Mouse (Mus musculus): ENCODE results near the gene Cyb561d2. TPM values are rescaled to one million over a fixed set of nuclear protein-coding genes. Genes with fewer than 3 reads are reported as not detected.
A peak's percentile ranks its signal among the peaks of the same experiment; 100 is the strongest.

Cyb561d2 gene
- total and polyA plus RNA-seq, 3 experiments = 11.7 to 23.1 TPM; not detected in 1

DNA sequence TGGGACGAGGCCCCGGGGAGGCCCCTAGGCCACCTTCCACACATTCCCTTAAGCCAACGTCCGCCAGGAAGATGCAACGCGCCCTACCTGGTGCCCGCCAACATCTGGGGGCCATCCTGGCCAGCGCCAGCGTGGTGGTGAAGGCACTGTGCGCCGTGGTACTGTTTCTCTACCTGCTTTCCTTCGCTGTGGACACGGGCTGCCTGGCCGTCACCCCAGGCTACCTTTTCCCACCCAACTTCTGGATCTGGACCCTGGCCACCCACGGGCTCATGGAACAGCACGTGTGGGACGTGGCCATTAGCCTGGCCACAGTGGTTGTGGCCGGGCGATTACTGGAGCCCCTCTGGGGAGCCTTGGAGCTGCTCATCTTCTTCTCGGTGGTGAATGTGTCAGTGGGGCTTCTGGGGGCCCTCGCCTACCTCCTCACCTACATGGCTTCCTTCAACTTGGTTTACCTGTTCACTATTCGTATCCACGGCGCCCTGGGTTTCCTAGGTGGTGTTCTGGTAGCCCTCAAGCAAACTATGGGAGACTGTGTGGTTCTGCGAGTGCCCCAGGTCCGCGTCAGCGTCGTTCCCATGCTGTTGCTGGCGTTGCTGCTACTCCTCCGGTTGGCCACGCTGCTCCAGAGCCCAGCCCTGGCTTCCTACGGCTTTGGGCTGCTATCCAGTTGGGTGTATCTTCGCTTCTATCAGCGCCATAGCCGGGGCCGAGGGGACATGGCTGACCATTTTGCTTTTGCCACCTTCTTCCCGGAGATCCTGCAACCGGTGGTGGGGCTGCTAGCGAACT is 7.4 kb downstream of the Cyb561d2 start:
- ATAC-seq (ENCODE audit: extremely low read depth, insufficient number of reproducible peaks, low FRiP score, poor library complexity, severe bottlenecking) (no peak), DNase-seq (ENCODE audit: low spot score) (peak; percentile 34)
- H3K36me3 ChIP-seq (replicated peaks) = peaks cover 44% of the 10 kb centered on the region
- no peak for TF ChIP-seq CTCF (IDR thresholded peaks at IDR 0.05; ENCODE audit: low read depth, low read length)
- no peak for TF ChIP-seq TAL1 (conservative IDR thresholded peaks at IDR 0.05; ENCODE audit: low read depth, low read length)
- TF ChIP-seq GATA1 (IDR thresholded peaks at IDR 0.05; ENCODE audit: borderline replicate concordance, low read length) = no peak
- TF ChIP-seq POLR2AphosphoS5 (IDR thresholded peaks at IDR 0.05; ENCODE audit: insufficient replicate concordance, low read depth, low read length) = no peak
- TF ChIP-seq GATA2 (IDR thresholded peaks at IDR 0.05; ENCODE audit: borderline replicate concordance, low read depth, low read length) = no peak
- H3K4me3 ChIP-seq (ENCODE audit: low read depth, low read length) = peak overlapping the region; percentile 76
- no peaks in the 10 kb centered on the region for H3K9me3 ChIP-seq (replicated peaks)
- peaks cover 11% of the 10 kb centered on the region for H3K27me3 ChIP-seq (ENCODE audit: insufficient read depth, low read length)
- H3K4me1 ChIP-seq (ENCODE audit: insufficient read depth, low read depth, low read length) = peaks cover 54% of the 10 kb centered on the region

DNA sequence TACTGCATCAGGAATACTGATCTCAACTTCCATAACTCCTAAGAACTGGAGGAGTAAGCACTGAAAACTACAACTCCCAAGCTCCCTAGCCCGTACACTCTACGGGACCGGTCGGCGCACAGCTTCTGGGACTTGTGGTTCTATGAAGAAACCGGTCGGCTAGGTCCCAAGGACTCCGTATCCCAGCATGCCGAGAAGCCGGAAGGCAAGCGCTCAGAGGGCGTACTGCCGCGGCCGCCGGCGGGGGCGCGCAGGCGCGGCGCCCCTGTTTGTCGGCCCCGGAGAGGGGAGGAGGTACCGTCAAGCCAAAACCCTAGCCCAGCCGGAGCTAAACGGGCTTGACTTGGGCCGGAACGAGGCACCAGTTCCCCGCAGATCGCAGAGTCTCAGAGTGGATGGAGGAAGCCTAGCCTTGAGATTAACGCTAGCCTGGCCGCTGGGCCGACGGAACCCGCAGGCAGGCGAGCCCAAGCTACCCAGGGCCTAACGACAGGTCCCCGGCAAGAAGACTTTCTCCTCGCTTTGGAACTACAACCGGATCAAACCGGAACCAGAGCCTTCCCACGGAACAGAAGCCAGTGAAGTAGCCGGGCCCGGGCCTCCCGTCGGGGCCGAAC is 8.1 kb downstream of the Cyb561d2 start, which contains the start of gene Tmem115:
Tmem115 (plus strand) TSS at position 155 of the 617 bp plus-strand sequence.
- DNase-seq (ENCODE audit: low spot score) (peak; percentile 96), ATAC-seq (ENCODE audit: extremely low read depth, insufficient number of reproducible peaks, low FRiP score, poor library complexity, severe bottlenecking) (peak; percentile 91)
- peaks cover 37% of the 10 kb centered on the region for H3K36me3 ChIP-seq (replicated peaks)
- H3K4me3 ChIP-seq (ENCODE audit: low read depth, low read length) = peak within 1 kb of the TSS; percentile 76
- peaks cover 51% of the 10 kb centered on the region for H3K4me1 ChIP-seq (ENCODE audit: insufficient read depth, low read depth, low read length)
- H3K9me3 ChIP-seq (replicated peaks) = no peaks in the 10 kb centered on the region
- peaks cover 16% of the 10 kb centered on the region for H3K27me3 ChIP-seq (ENCODE audit: insufficient read depth, low read length)
- TF ChIP-seq POLR2AphosphoS5 (IDR thresholded peaks at IDR 0.05; ENCODE audit: insufficient replicate concordance, low read depth, low read length) = no peak
- no peak for TF ChIP-seq TAL1 (conservative IDR thresholded peaks at IDR 0.05; ENCODE audit: low read depth, low read length)
- TF ChIP-seq GATA2 (IDR thresholded peaks at IDR 0.05; ENCODE audit: borderline replicate concordance, low read depth, low read length) = no peak
- TF ChIP-seq CTCF (IDR thresholded peaks at IDR 0.05; ENCODE audit: low read depth, low read length) = no peak
- TF ChIP-seq GATA1 (IDR thresholded peaks at IDR 0.05; ENCODE audit: borderline replicate concordance, low read length) = no peak

DNA sequence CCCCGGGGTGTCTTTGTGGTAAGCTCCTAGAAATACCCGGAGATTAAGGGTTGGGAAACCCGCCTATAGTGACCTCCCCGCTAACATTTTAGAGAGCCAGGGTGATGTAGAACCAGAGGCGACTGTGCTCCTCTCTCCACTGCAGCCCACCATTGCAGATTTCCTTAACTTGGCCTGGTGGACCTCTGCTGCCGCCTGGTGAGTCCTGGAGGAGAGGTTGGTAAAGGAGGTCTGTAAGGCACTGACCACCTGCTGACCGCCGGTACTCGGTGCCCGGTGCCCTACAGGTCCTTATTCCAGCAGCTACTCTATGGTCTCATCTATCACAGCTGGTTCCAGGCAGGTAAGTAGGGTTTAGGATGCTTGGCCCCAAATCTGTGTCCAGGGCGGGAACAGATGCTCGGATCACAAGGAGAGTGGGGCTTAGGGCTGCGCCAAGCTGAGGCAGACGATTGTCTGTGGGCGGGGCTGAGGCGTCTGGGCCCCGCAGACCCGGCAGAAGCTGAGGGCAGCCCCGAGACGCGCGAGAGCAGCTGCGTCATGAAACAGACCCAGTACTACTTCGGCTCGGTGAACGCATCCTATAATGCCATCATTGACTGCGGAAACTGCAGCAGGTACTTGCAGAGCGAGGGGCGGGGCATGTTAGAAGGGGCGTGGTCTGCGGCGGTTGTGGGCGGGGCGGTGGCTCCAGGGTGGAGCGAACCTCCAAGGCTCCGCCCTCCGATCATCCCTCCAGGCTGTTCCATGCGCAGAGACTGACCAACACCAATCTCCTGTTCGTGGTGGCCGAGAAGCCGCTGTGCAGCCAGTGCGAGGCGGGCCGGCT is 15.6 kb downstream of the Cyb561d2 start:
- no peak for DNase-seq (ENCODE audit: low spot score)
- no peak overlapping the region for H3K4me3 ChIP-seq (ENCODE audit: low read depth, low read length)
- no peak for TF ChIP-seq GATA1 (IDR thresholded peaks at IDR 0.05; ENCODE audit: borderline replicate concordance, low read length)
- no peak for TF ChIP-seq GATA2 (IDR thresholded peaks at IDR 0.05; ENCODE audit: borderline replicate concordance, low read depth, low read length)
- TF ChIP-seq POLR2AphosphoS5 (IDR thresholded peaks at IDR 0.05; ENCODE audit: insufficient replicate concordance, low read depth, low read length) = no peak
- TF ChIP-seq CTCF (IDR thresholded peaks at IDR 0.05; ENCODE audit: low read depth, low read length) = no peak
- no peak for TF ChIP-seq TAL1 (conservative IDR thresholded peaks at IDR 0.05; ENCODE audit: low read depth, low read length)
- H3K4me1 ChIP-seq (ENCODE audit: insufficient read depth, low read depth, low read length) = peaks cover 9% of the 10 kb centered on the region
- ATAC-seq (ENCODE audit: extremely low read depth, insufficient number of reproducible peaks, low FRiP score, poor library complexity, severe bottlenecking) = no peak
- H3K27me3 ChIP-seq (ENCODE audit: insufficient read depth, low read length) = peaks cover 72% of the 10 kb centered on the region
- no peaks in the 10 kb centered on the region for H3K9me3 ChIP-seq (replicated peaks)
- no peaks in the 10 kb centered on the region for H3K36me3 ChIP-seq (replicated peaks)

DNA sequence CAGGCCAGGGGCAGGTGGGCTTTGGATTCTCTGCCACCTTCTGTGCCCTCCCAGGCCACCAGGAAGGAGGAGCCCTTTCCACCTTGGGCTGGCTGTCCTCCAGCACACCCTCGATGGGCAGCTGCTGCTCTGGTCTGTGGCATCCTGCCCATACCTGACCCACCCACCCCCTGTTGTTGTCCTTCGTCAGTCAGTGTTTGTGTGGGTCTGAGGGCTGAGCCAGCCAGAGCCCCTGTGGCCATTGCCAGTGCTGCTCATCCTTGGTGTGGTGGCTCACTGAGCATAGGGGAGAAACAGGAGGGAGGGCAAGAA is 19.6 kb downstream of the Cyb561d2 start:
- no peak overlapping the region for H3K4me3 ChIP-seq (ENCODE audit: low read depth, low read length)
- peaks cover 12% of the 10 kb centered on the region for H3K4me1 ChIP-seq (ENCODE audit: insufficient read depth, low read depth, low read length)
- no peaks in the 10 kb centered on the region for H3K9me3 ChIP-seq (replicated peaks)
- ATAC-seq (ENCODE audit: extremely low read depth, insufficient number of reproducible peaks, low FRiP score, poor library complexity, severe bottlenecking) = no peak
- no peaks in the 10 kb centered on the region for H3K36me3 ChIP-seq (replicated peaks)
- DNase-seq (ENCODE audit: low spot score) = no peak
- H3K27me3 ChIP-seq (ENCODE audit: insufficient read depth, low read length) = peaks cover 78% of the 10 kb centered on the region
- no peak for TF ChIP-seq GATA2 (IDR thresholded peaks at IDR 0.05; ENCODE audit: borderline replicate concordance, low read depth, low read length)
- no peak for TF ChIP-seq TAL1 (conservative IDR thresholded peaks at IDR 0.05; ENCODE audit: low read depth, low read length)
- no peak for TF ChIP-seq CTCF (IDR thresholded peaks at IDR 0.05; ENCODE audit: low read depth, low read length)
- no peak for TF ChIP-seq GATA1 (IDR thresholded peaks at IDR 0.05; ENCODE audit: borderline replicate concordance, low read length)
- TF ChIP-seq POLR2AphosphoS5 (IDR thresholded peaks at IDR 0.05; ENCODE audit: insufficient replicate concordance, low read depth, low read length) = no peak

DNA sequence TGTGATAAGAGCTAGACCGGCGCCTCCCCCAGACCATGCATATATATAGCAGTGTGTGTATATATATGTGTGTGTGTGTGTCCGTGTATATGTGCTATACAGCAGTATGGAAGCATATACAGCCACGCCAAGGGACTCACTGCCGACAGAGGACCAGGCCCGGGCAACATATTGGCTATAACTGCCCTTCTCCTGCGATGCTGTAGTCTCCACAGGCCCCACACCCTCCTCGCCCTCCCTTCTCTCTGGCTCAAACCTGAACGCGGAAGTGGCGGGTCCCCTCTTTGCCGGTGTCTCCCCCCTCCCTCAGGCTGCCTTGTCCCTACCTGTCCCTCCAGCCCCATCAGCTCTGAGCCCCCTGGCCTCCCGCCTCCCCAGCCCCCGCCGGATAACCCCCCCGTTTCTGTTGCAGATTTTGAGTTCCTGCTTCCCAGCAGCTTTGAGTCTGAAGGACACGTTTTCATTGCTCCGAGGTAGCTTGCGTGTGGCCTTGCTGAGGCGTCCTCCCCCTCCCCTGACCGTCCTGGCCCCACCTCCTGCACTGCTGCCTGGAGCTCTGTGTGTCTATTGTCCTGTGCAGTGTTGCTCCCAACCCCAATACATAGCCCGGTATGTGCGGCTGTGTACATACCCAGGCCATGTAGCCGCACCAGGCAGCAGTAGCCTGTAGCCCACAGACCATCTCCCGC is 20.1 kb downstream of the Cyb561d2 start:
- ATAC-seq (ENCODE audit: extremely low read depth, insufficient number of reproducible peaks, low FRiP score, poor library complexity, severe bottlenecking) = no peak
- no peak for DNase-seq (ENCODE audit: low spot score)
- TF ChIP-seq GATA1 (IDR thresholded peaks at IDR 0.05; ENCODE audit: borderline replicate concordance, low read length) (no peak), TAL1 (conservative IDR thresholded peaks at IDR 0.05; ENCODE audit: low read depth, low read length) (no peak), GATA2 (IDR thresholded peaks at IDR 0.05; ENCODE audit: borderline replicate concordance, low read depth, low read length) (no peak), POLR2AphosphoS5 (IDR thresholded peaks at IDR 0.05; ENCODE audit: insufficient replicate concordance, low read depth, low read length) (no peak), CTCF (IDR thresholded peaks at IDR 0.05; ENCODE audit: low read depth, low read length) (no peak)
- H3K36me3 ChIP-seq (replicated peaks) = no peaks in the 10 kb centered on the region
- peaks cover 10% of the 10 kb centered on the region for H3K4me1 ChIP-seq (ENCODE audit: insufficient read depth, low read depth, low read length)
- no peaks in the 10 kb centered on the region for H3K9me3 ChIP-seq (replicated peaks)
- peaks cover 78% of the 10 kb centered on the region for H3K27me3 ChIP-seq (ENCODE audit: insufficient read depth, low read length)
- H3K4me3 ChIP-seq (ENCODE audit: low read depth, low read length) = no peak overlapping the region

All from G1E (cell line).